Mouse (Mus musculus): ENCODE data around the gene Cabp4. TPM values are rescaled to one million over a fixed set of nuclear protein-coding genes. Genes with fewer than 3 reads are reported as not detected.

The Cabp4 gene
- polyA plus RNA-seq, 1 experiment: 0.60 TPM

DNA sequence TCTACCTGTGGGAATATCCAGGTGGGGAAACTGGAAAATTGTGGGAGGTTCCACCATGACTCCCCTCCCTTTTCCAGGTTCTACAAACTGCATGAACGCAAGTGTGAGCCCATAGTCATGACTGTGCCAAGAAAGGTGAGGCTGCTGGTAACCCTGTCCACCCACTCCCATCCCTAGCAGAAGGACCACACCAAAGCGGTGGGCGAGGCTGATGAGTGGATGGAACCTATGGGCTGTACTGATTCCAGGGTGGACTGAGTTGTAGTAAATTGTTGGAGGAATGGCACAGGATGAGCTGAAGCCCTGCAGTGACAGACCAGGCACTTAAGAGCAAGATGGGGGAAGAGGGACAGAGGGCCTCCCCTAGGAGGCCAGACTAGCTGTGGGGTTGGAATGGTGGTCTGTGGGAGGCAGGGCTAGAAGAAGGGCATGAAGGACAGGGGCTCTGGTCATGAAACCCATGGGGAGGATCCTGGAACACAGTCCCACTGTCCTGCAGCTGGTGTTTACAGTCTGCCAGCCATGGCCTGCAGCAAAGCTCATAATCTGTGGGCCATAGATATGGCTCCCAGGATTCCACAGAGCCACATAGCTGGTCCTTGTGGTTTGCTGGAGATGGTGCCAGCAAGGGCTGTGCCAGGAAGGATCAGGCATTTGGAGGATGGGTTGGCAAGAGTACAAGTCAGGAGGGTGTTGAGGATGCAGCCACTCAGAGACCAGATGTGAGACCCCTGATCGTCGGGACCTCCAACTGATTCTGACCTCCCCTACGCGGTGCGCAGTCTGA is 8.8 kb upstream of the Cabp4 start:
- 89% methylated on average over 8 of the region's 8 CpGs for WGBS
- peaks cover 7% of the 10 kb centered on the region for H3K4me1 ChIP-seq (ENCODE audit: control insufficient read depth, insufficient read depth, low read length)

DNA sequence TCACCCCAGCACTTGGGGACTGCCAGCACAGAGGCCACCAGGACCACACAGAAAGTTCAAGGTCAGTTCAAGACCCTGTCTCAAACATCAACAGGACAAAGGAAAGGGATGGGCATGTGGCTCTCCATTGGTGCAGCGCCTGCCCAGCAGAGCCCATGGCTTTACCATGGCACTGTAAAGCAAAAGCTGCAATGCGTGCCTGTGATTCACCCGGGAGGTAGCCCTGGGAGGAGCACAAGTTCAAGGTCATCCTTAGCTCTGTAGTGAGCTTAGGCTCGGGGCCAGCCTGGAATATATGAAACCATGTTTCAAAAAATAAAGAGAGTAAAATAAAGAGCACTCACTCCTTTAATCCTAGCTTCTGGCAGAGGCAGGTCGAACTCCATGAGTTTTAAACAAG is 8.1 kb upstream of the Cabp4 start:
- 92% methylated on average over 5 of the region's 5 CpGs for WGBS
- no peak overlapping the region for H3K27ac ChIP-seq (ENCODE audit: control insufficient read depth, insufficient read depth, low read depth, low read length, poor library complexity)
- TF ChIP-seq CTCF (IDR thresholded peaks at IDR 0.05; ENCODE audit: control insufficient read depth, insufficient read depth, low read length) (no peak), POLR2A (IDR thresholded peaks at IDR 0.05; ENCODE audit: borderline replicate concordance, control insufficient read depth, low read depth, low read length) (no peak)
- H3K4me3 ChIP-seq (replicated peaks; ENCODE audit: control insufficient read depth, low read depth, low read length): no peak overlapping the region
- peaks cover 11% of the 10 kb centered on the region for H3K4me1 ChIP-seq (ENCODE audit: control insufficient read depth, insufficient read depth, low read length)

More for the DNA sequence above, 8.8 kb upstream of the Cabp4 start:
- Histone ChIP-seq H3K4me3 (replicated peaks; ENCODE audit: control insufficient read depth, low read depth, low read length) (no peak overlapping the region), H3K27ac (ENCODE audit: control insufficient read depth, insufficient read depth, low read depth, low read length, poor library complexity) (no peak overlapping the region)
- TF ChIP-seq POLR2A (IDR thresholded peaks at IDR 0.05; ENCODE audit: borderline replicate concordance, control insufficient read depth, low read depth, low read length): no peak
- no peak for TF ChIP-seq CTCF (IDR thresholded peaks at IDR 0.05; ENCODE audit: control insufficient read depth, insufficient read depth, low read length)

DNA sequence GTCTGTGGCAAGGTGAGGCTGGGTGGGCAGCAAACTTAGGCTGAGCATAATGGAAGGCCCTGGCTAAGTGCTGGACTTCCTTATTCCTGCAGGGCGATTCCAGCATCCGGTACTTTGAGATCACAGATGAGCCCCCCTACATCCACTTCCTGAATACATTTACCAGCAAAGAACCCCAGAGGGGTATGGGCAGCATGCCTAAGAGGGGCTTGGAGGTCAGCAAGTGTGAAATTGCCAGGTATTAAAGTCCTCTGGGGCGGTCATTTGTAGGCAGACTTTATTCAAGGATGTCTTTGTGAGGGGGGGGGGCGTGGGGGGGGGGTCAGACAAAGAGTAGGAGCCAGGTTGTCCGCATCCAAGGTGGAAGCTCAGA is 7.6 kb upstream of the Cabp4 start:
- H3K4me1 ChIP-seq (ENCODE audit: control insufficient read depth, insufficient read depth, low read length): peaks cover 11% of the 10 kb centered on the region
- no peak overlapping the region for H3K27ac ChIP-seq (ENCODE audit: control insufficient read depth, insufficient read depth, low read depth, low read length, poor library complexity)
- 69% methylated on average over 5 of the region's 5 CpGs for WGBS
- H3K4me3 ChIP-seq (replicated peaks; ENCODE audit: control insufficient read depth, low read depth, low read length): no peak overlapping the region
- TF ChIP-seq POLR2A (IDR thresholded peaks at IDR 0.05; ENCODE audit: borderline replicate concordance, control insufficient read depth, low read depth, low read length): no peak

DNA sequence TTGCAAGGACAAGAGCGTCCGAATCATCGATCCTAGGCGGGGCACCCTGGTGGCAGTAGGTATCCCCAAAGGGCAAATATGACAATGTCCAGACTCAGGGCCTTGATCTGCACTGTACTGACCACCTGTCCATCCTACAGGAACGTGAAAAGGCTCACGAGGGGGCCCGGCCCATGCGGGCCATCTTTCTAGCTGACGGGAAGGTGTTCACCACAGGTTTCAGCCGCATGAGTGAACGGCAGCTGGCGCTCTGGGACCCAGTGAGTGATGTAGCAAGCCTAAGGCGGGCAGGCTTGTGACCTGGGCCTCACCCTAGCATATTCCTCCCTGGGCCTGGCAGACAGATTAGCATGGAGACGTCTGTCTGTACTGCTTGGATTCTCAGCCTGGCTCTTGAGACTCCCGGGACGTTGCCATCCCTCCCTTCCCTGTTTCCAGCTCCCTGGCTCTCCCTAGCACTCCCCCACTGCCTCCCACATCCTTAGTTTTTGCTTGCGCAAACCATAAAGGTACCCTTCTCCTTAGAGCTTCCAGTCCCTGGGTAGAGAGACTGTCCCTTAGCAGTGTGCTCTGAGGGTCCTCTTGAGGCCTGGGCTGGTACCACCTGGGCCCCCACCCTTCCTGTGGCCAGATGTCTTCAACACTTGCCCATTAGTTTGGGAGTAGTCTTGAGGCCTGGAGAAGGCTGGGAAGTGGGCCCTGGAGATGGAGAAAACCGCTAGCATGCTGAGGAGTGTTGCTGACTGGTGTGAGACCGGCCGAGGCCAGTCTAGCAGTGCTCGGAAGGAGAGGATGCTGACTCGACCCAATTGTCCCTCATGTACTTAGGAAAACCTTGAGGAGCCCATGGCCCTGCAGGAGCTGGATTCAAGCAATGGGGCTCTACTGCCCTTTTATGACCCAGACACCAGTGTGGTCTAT is 7.0 kb upstream of the Cabp4 start:
- peaks cover 11% of the 10 kb centered on the region for H3K4me1 ChIP-seq (ENCODE audit: control insufficient read depth, insufficient read depth, low read length)
- TF ChIP-seq POLR2A (IDR thresholded peaks at IDR 0.05; ENCODE audit: borderline replicate concordance, control insufficient read depth, low read depth, low read length) (no peak), CTCF (IDR thresholded peaks at IDR 0.05; ENCODE audit: control insufficient read depth, insufficient read depth, low read length) (no peak)
- H3K4me3 ChIP-seq (replicated peaks; ENCODE audit: control insufficient read depth, low read depth, low read length): no peak overlapping the region
- no peak overlapping the region for H3K27ac ChIP-seq (ENCODE audit: control insufficient read depth, insufficient read depth, low read depth, low read length, poor library complexity)
- 89% methylated on average over 22 of the region's 22 CpGs for WGBS

- Histone ChIP-seq H3K4me3 (replicated peaks; ENCODE audit: control insufficient read depth, low read depth, low read length) (no peak overlapping the region), H3K4me1 (ENCODE audit: control insufficient read depth, insufficient read depth, low read length) (peaks cover 11% of the 10 kb centered on the region), H3K27ac (ENCODE audit: control insufficient read depth, insufficient read depth, low read depth, low read length, poor library complexity) (no peak overlapping the region)
- TF ChIP-seq CTCF (IDR thresholded peaks at IDR 0.05; ENCODE audit: control insufficient read depth, insufficient read depth, low read length) (no peak), POLR2A (IDR thresholded peaks at IDR 0.05; ENCODE audit: borderline replicate concordance, control insufficient read depth, low read depth, low read length) (no peak)
- 88% methylated on average over 17 of the region's 17 CpGs for WGBS
These were observed 6.1 kb upstream of the Cabp4 start for GRCm38 (mm10) chr19:4149764-4150461.

DNA sequence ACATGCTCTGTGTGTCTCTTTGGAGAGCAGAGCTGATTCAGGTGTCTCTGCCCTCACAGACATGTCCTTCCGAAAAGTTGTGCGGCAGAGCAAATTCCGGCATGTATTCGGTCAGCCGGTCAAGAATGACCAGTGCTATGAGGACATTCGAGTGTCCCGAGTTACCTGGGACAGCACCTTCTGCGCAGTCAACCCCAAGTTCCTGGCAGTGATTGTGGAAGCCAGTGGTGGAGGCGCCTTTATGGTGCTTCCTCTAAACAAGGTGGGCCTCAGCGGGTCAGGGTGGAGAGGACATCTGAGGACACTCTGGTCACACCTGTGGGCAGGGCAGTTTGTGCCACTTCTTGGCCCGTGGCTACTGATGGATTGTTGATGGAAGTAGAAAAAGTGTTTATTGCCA is 5.5 kb upstream of the Cabp4 start:
- Histone ChIP-seq H3K4me3 (replicated peaks; ENCODE audit: control insufficient read depth, low read depth, low read length) (peak overlapping the region; percentile 85), H3K27ac (ENCODE audit: control insufficient read depth, insufficient read depth, low read depth, low read length, poor library complexity) (peak overlapping the region; percentile 90), H3K4me1 (ENCODE audit: control insufficient read depth, insufficient read depth, low read length) (peaks cover 10% of the 10 kb centered on the region)
- TF ChIP-seq POLR2A (IDR thresholded peaks at IDR 0.05; ENCODE audit: borderline replicate concordance, control insufficient read depth, low read depth, low read length): no peak
- no peak for TF ChIP-seq CTCF (IDR thresholded peaks at IDR 0.05; ENCODE audit: control insufficient read depth, insufficient read depth, low read length)
- 56% methylated on average over 11 of the region's 11 CpGs for WGBS

DNA sequence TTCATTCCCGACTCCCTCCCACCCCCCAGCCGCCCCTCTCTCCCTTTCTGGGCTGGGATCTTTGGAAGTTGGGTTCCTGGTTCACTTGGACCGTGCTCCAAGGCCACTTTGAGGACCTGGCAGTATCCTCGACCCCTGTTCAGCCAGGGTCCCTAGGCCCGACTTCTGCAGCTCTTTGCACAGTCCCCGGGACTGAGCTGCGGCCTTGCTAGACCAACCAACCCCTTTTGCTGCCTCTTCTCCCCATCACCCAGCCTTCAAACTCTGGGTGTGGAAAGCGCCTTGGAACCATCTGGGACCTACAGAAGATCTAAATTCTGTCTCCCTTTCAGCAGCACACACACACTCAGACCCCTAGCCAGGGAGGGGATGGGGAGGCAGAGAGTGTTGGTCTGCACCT is 5.0 kb upstream of the Cabp4 start:
- Histone ChIP-seq H3K27ac (ENCODE audit: control insufficient read depth, insufficient read depth, low read depth, low read length, poor library complexity) (peak overlapping the region; percentile 90), H3K4me1 (ENCODE audit: control insufficient read depth, insufficient read depth, low read length) (peaks cover 9% of the 10 kb centered on the region), H3K4me3 (replicated peaks; ENCODE audit: control insufficient read depth, low read depth, low read length) (peak overlapping the region; percentile 85)
- TF ChIP-seq CTCF (IDR thresholded peaks at IDR 0.05; ENCODE audit: control insufficient read depth, insufficient read depth, low read length) (no peak), POLR2A (IDR thresholded peaks at IDR 0.05; ENCODE audit: borderline replicate concordance, control insufficient read depth, low read depth, low read length) (no peak)
- WGBS: 3% methylated on average over 8 of the region's 8 CpGs

DNA sequence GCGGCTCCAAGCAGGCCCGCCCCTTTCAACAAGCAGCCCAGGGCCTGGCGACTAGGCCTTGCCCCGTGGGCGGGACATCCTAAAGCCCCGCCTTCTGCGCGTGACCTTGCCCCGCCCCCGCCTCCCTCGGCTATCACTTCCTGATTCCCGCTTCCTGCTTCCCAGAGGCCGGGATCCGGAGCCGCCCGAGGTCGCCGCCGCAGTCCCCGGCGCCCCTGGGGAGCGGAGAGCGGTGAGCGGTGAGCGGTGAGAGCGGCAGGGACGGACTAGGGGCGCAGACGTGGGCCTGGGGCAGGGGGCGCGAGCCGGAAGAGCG is 4.6 kb upstream of the Cabp4 start, which contains the start of gene Coro1b:
Coro1b (plus strand) TSS at position 129 of the 316 bp plus-strand sequence.
- peak within 1 kb of the TSS; percentile 85 for H3K4me3 ChIP-seq (replicated peaks; ENCODE audit: control insufficient read depth, low read depth, low read length)
- peak within 1 kb of the TSS; percentile 90 for H3K27ac ChIP-seq (ENCODE audit: control insufficient read depth, insufficient read depth, low read depth, low read length, poor library complexity)
- TF ChIP-seq POLR2A (IDR thresholded peaks at IDR 0.05; ENCODE audit: borderline replicate concordance, control insufficient read depth, low read depth, low read length) (peak; percentile 63; the same call in 1 of the 2 replicates), CTCF (IDR thresholded peaks at IDR 0.05; ENCODE audit: control insufficient read depth, insufficient read depth, low read length) (no peak)
- 1% methylated on average over 33 of the region's 33 CpGs for WGBS
- H3K4me1 ChIP-seq (ENCODE audit: control insufficient read depth, insufficient read depth, low read length): peaks cover 9% of the 10 kb centered on the region; the same call in 1 of the 2 replicates
